Mouse (Mus musculus): ENCODE data around the gene Pbx1.

DNA sequence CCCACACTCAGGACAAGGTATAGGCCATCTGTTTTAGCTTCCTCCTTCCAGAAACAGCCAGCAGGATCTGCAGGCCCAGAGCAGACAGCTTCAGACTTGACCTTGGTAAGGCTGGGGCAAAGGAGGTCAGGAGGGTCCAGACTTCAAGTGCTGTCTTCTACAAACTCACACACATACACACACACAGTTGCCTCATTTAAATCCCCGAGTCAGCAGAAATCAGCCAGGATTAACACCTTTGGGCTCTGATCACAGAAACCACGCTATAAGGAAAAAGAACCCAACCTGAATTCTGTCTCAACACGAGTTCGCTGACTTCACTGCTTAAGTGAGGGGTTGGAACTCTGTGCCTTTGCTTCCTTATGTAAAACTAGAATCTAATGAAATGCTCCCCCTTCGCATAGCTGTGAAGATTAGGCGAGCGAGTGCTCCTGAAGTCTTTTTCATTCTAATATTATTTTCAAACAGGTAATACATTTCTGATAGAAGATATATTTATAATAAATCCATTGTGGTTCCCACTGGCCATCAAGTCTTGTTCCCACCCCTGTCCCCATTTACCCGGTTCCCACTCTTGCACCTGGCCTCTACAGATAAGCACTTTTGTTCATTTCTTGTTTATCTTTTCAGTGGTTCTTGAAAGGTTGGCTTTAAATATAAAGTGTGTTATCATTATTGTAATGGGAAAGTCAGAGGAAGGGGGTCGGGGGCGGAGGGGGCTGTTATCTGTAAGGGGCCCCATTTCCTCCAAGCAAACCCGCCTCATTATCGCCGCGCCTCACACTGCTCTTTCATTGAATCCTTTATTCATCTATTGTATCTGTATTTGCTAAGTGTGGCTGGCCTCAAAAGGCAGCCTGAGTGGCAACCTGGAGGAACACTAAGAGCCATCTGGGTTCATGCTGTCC, 124.5 kb downstream of the Pbx1 start:
- TF ChIP-seq EP300 (IDR thresholded peaks at IDR 0.05; ENCODE audit: low read depth) (no peak), CTCF (IDR thresholded peaks at IDR 0.05; ENCODE audit: low read depth) (no peak)
